8 mouse cellular contexts compared by ENCODE assay signal in the genomic region with DNA sequence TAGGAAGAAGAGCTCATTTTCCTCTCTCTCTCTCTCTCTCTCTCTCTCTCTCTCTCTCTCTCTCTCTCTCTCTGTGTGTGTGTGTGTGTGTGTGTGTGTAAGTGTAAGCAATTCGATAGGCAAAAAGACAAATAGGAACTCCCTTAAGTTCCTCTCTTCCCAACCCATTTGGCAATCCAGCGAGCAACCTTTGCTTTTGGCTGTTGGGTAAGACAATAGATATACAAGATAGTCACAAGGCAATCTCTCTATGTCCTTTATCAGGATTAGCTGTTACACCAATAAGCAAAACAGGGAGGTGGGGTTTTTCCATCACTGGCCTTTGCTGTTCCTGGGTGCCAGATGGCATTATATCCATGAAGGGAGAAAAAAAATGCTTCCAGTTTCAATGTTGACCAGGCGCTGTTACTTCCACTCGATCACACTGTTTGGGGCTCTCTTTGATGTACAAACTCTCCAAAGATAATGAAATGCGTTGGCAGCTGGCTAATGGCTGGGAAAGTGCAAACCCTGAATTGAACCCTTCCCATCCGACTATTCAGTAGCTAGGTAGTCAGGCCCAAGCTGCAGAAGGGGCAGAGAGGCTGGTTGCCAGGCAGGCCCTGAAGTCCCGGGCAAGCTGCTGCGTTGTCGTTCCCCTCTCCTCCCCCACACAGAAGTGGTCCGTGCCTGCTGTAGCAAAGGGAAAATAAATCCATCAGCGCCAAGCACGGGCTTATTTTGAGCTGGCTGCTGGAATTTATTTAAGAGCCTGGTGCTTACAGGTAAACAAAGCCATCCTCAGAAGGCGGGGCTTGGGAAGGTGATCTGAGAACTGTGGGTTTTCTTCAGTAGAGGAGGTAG. TPM values are rescaled to one million over a fixed set of nuclear protein-coding genes. Genes with fewer than 3 reads are reported as not detected.
DNase-seq lines count a peak whose midpoint lies in the region; ATAC-seq and TF ChIP-seq lines count a peak whose summit lies in the region.

No protein-coding gene starts in this region.

- TF ChIP-seq CTCF in forebrain, postnatal 0 days (IDR thresholded peaks at IDR 0.05; ENCODE audit: low read depth) = no peak

- no peaks in the 10 kb centered on the region for H3K9me3 ChIP-seq in forebrain, postnatal 0 days (ENCODE audit: low read length)
- H3K9me3 ChIP-seq in kidney, embryonic 14.5 days (ENCODE audit: control insufficient read depth, low read length) = no peaks in the 10 kb centered on the region
- H3K9me3 ChIP-seq in limb, embryonic 13.5 days = no peaks in the 10 kb centered on the region
- H3K9me3 ChIP-seq in midbrain, embryonic 16.5 days (replicated peaks; ENCODE audit: control insufficient read depth, low read length, poor library complexity, severe bottlenecking) = no peaks in the 10 kb centered on the region

- no peaks in the 10 kb centered on the region for H3K36me3 ChIP-seq in forebrain, postnatal 0 days (ENCODE audit: insufficient read depth)
- H3K36me3 ChIP-seq in kidney, embryonic 14.5 days (ENCODE audit: control insufficient read depth, insufficient read depth, low read length) = no peaks in the 10 kb centered on the region
- no peaks in the 10 kb centered on the region for H3K36me3 ChIP-seq in limb, embryonic 13.5 days
- no peaks in the 10 kb centered on the region for H3K36me3 ChIP-seq in midbrain, embryonic 16.5 days (ENCODE audit: control insufficient read depth, insufficient read depth, low read length)

- 8% methylated on average over 13 of the region's 13 CpGs for WGBS in forebrain, postnatal 0 days
- 21% methylated on average over 13 of the region's 13 CpGs for WGBS in kidney, embryonic 14.5 days
- WGBS in limb, embryonic 13.5 days = 15% methylated on average over 13 of the region's 13 CpGs
- 7% methylated on average over 13 of the region's 13 CpGs for WGBS in midbrain, embryonic 16.5 days

- H3K27me3 ChIP-seq in forebrain, postnatal 0 days (ENCODE audit: insufficient read depth, low read length) = no peaks in the 10 kb centered on the region
- no peaks in the 10 kb centered on the region for H3K27me3 ChIP-seq in kidney, embryonic 14.5 days (ENCODE audit: control insufficient read depth, insufficient read depth, low read length)
- H3K27me3 ChIP-seq in limb, embryonic 13.5 days = no peaks in the 10 kb centered on the region
- no peaks in the 10 kb centered on the region for H3K27me3 ChIP-seq in midbrain, embryonic 16.5 days (ENCODE audit: control insufficient read depth, insufficient read depth, low read depth, low read length)

- no peak overlapping the region; the same call in 1 of the 2 replicates for H3K4me3 ChIP-seq in forebrain, postnatal 0 days (ENCODE audit: low read depth, low read length)
- H3K4me3 ChIP-seq in kidney, embryonic 14.5 days (ENCODE audit: low read length) = no peak overlapping the region
- H3K4me3 ChIP-seq in limb, embryonic 13.5 days = peak overlapping the region; percentile 7; the same call in 1 of the 2 replicates
- H3K4me3 ChIP-seq in midbrain, embryonic 16.5 days (ENCODE audit: low read depth, low read length) = no peak overlapping the region

- H3K4me2 ChIP-seq in forebrain, postnatal 0 days (ENCODE audit: low read depth) = peak overlapping the region; percentile 29
- H3K4me2 ChIP-seq in kidney, embryonic 14.5 days (replicated peaks; ENCODE audit: low read depth, low read length) = 0 out of 2 replicates have a peak overlapping the region, but pooled peaks have one; percentile 15
- peak overlapping the region; percentile 51 for H3K4me2 ChIP-seq in limb, embryonic 13.5 days (replicated peaks)
- H3K4me2 ChIP-seq in midbrain, embryonic 16.5 days (ENCODE audit: low read length) = peak overlapping the region; percentile 36

- peak; percentile 95 for ATAC-seq in forebrain, postnatal 0 days
- ATAC-seq in kidney, embryonic 14.5 days (ENCODE audit: low FRiP score, low TSS enrichment) = 0 out of 2 replicates have a peak, but pooled peaks have one; percentile 53
- ATAC-seq in limb, embryonic 13.5 days (ENCODE audit: low FRiP score, low read depth) = peak; percentile 69
- ATAC-seq in midbrain, embryonic 16.5 days = peak; percentile 94

- DNase-seq in adipocyte (ENCODE audit: low spot score) = peak; percentile 29
- peak; percentile 73 to 75 for DNase-seq in cerebellum, adult 18-20 months
- peak; percentile 73 for DNase-seq in forebrain, postnatal 0 days
- no peak for DNase-seq in spleen, adult 18-20 months
- no peak for DNase-seq in urinary bladder, postnatal 25 days (ENCODE audit: low spot score)

- H3K9ac ChIP-seq in forebrain, postnatal 0 days = no peak overlapping the region
- H3K9ac ChIP-seq in kidney, embryonic 14.5 days (ENCODE audit: low read depth, low read length) = no peak overlapping the region
- H3K9ac ChIP-seq in limb, embryonic 13.5 days = peak overlapping the region; percentile 43; the same call in 1 of the 2 replicates
- H3K9ac ChIP-seq in midbrain, embryonic 16.5 days (ENCODE audit: low read depth, low read length) = peak overlapping the region; percentile 33; the same call in 1 of the 2 replicates

- peak overlapping the region; percentile 45; the same call in 1 of the 2 replicates for H3K27ac ChIP-seq in forebrain, postnatal 0 days (ENCODE audit: low read depth, low read length)
- H3K27ac ChIP-seq in kidney, embryonic 14.5 days (ENCODE audit: low read depth, low read length) = 0 out of 2 replicates have a peak overlapping the region, but pooled peaks have one; percentile 11
- H3K27ac ChIP-seq in limb, embryonic 13.5 days = peak overlapping the region; percentile 44; the same call in 1 of the 2 replicates
- peak overlapping the region; percentile 74 for H3K27ac ChIP-seq in midbrain, embryonic 16.5 days (ENCODE audit: low read length)

- peaks cover 10% of the 10 kb centered on the region for H3K4me1 ChIP-seq in forebrain, postnatal 0 days (ENCODE audit: insufficient read depth)
- peaks cover 8% of the 10 kb centered on the region for H3K4me1 ChIP-seq in kidney, embryonic 14.5 days (ENCODE audit: control insufficient read depth, insufficient read depth, low read length)
- peaks cover 16% of the 10 kb centered on the region for H3K4me1 ChIP-seq in limb, embryonic 13.5 days
- peaks cover 11% of the 10 kb centered on the region for H3K4me1 ChIP-seq in midbrain, embryonic 16.5 days (ENCODE audit: control insufficient read depth, insufficient read depth, low read length)

RNA-seq across cellular contexts. Expression of a gene that starts 29.4 kb away (rescaled TPM):
- 22.2 and 28.1 TPM in 2 replicates for total RNA-seq in forebrain, postnatal 0 days (2014; rRNA removed)
- polyA plus RNA-seq in forebrain, postnatal 0 days (2015; fragmentation: Nextera tagmentation; extraction: Ambion mirVana) = 23.5 and 28.7 TPM in 2 replicates
- polyA plus RNA-seq in kidney, embryonic 14.5 days (2014; fragmentation: Nextera tagmentation; extraction: Ambion mirVana) = 47.3 and 55.9 TPM in 2 replicates
- 58.8 and 61.1 TPM in 2 replicates for polyA plus RNA-seq in limb, embryonic 13.5 days (2015; fragmentation: Nextera tagmentation; extraction: Ambion mirVana)
- polyA plus RNA-seq in midbrain, embryonic 16.5 days (2015; fragmentation: Nextera tagmentation; extraction: Ambion mirVana) = 33.6 and 46.5 TPM in 2 replicates

Comparison
In these comparisons a context has a peak if more than half of its experiments do, and no peak if none do; other contexts are left out.
1. DNase-seq: peak in adipocyte (single experiment), cerebellum, adult 18-20 months (2 of 2) and forebrain, postnatal 0 days (single experiment); none in spleen, adult 18-20 months (0 of 2) and urinary bladder, postnatal 25 days (single experiment).
2. H3K27ac ChIP-seq: peak in every context shown above with its lines; median percentile 74 in midbrain, embryonic 16.5 days; 45 in forebrain, postnatal 0 days; 44 in limb, embryonic 13.5 days; 11 in kidney, embryonic 14.5 days.
3. H3K9ac ChIP-seq: peak in limb, embryonic 13.5 days (single experiment) and midbrain, embryonic 16.5 days (single experiment); none in forebrain, postnatal 0 days (single experiment) and kidney, embryonic 14.5 days (single experiment).
4. Peak in every context shown above with its lines, with median percentiles within 50 percentile points of each other: ATAC-seq and H3K4me2 ChIP-seq.